In the genomic region with DNA sequence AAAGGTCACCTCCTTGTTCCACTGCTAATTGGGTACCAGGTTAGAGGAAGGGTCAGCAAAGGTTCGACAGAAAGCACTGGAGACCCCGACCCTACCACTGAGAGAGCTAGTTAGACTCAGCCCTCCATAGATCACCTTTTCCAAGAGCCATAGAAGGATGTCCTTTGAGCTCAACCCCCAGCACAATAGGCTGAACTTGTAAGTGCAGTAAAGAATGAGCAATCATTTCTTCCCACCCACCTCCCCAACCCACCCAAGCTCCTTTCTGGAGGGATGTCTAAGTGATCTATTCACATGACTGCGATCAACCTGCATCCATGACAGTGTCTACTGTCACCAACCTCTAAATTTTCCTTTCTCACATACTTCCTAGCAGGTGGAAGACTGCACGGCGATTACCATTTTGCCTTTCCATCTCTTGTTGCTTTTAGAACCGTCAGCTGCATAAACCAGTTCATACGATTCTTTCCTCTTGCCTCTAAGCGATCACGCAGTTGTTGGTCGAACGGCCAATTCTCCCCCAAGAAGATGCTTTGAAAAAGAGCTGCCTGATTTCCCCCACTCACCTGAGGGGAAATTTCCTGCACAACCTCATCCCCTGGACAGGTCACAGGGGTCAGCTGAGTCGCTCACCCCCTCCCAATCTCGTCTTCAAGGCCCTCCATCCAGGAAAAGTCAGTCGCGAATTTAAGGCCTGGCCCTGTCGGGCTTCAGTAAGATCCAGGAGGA, we compare ENCODE assay signal across 8 mouse cellular contexts. TPM values are rescaled to one million over a fixed set of nuclear protein-coding genes. Genes with fewer than 3 reads are reported as not detected.
DNase-seq lines count a peak whose midpoint lies in the region; ATAC-seq lines count a peak whose summit lies in the region.

No protein-coding gene starts in this region.

- H3K27ac ChIP-seq in heart, embryonic 10.5 days, result peak overlapping the region; percentile 96
- H3K27ac ChIP-seq in hindbrain, embryonic 12.5 days, result peak overlapping the region; percentile 93
- H3K27ac ChIP-seq in midbrain, embryonic 13.5 days, result peak overlapping the region; percentile 94

- H3K4me2 ChIP-seq in hindbrain, embryonic 12.5 days (replicated peaks), result peak overlapping the region; percentile 80
- H3K4me2 ChIP-seq in midbrain, embryonic 13.5 days (replicated peaks), result peak overlapping the region; percentile 70

- H3K4me1 ChIP-seq in heart, embryonic 10.5 days, result peaks cover 27% of the 10 kb centered on the region
- H3K4me1 ChIP-seq in hindbrain, embryonic 12.5 days, result peaks cover 39% of the 10 kb centered on the region
- peaks cover 52% of the 10 kb centered on the region for H3K4me1 ChIP-seq in midbrain, embryonic 13.5 days (replicated peaks)

- H3K36me3 ChIP-seq in heart, embryonic 10.5 days, result no peaks in the 10 kb centered on the region
- no peaks in the 10 kb centered on the region for H3K36me3 ChIP-seq in hindbrain, embryonic 12.5 days
- H3K36me3 ChIP-seq in midbrain, embryonic 13.5 days, result no peaks in the 10 kb centered on the region

- 9% methylated on average over 16 of the region's 16 CpGs for WGBS in heart, embryonic 10.5 days
- WGBS in hindbrain, embryonic 12.5 days, result 6% methylated on average over 16 of the region's 16 CpGs
- 5% methylated on average over 16 of the region's 16 CpGs for WGBS in midbrain, embryonic 13.5 days

- DNase-seq in heart, embryonic 10.5 days (ENCODE audit: low spot score), result no peak
- DNase-seq in heart, adult 8-10 months (ENCODE audit: low spot score), result no peak
- peak; percentile 3 for DNase-seq in thymus, postnatal 14 days
- no peak for DNase-seq in thymus, postnatal 36 days
- no peak for DNase-seq in gastrocnemius, adult 8-10 months (ENCODE audit: low spot score in 2 of 2)
- DNase-seq in urinary bladder, postnatal 10 days (ENCODE audit: low spot score), result no peak

- peak overlapping the region; percentile 93 for H3K4me3 ChIP-seq in heart, embryonic 10.5 days
- peak overlapping the region; percentile 82 for H3K4me3 ChIP-seq in hindbrain, embryonic 12.5 days
- H3K4me3 ChIP-seq in midbrain, embryonic 13.5 days (replicated peaks), result peak overlapping the region; percentile 67

- no peaks in the 10 kb centered on the region for H3K9me3 ChIP-seq in heart, embryonic 10.5 days
- H3K9me3 ChIP-seq in hindbrain, embryonic 12.5 days (replicated peaks), result no peaks in the 10 kb centered on the region
- no peaks in the 10 kb centered on the region for H3K9me3 ChIP-seq in midbrain, embryonic 13.5 days

- H3K27me3 ChIP-seq in heart, embryonic 10.5 days (ENCODE audit: insufficient read depth, poor library complexity, severe bottlenecking), result no peaks in the 10 kb centered on the region
- peaks cover 1% of the 10 kb centered on the region; the same call in 1 of the 2 replicates for H3K27me3 ChIP-seq in hindbrain, embryonic 12.5 days
- no peaks in the 10 kb centered on the region for H3K27me3 ChIP-seq in midbrain, embryonic 13.5 days

- H3K9ac ChIP-seq in hindbrain, embryonic 12.5 days, result peak overlapping the region; percentile 97
- peak overlapping the region; percentile 96 for H3K9ac ChIP-seq in midbrain, embryonic 13.5 days (replicated peaks)

- no peak for ATAC-seq in hindbrain, embryonic 12.5 days (ENCODE audit: low FRiP score)
- ATAC-seq in midbrain, embryonic 13.5 days, result no peak

RNA-seq across cellular contexts. Expression of gene Ahcyl1, which starts 1.0 kb away (rescaled TPM):
- polyA plus RNA-seq in heart, embryonic 10.5 days (2016; fragmentation: Nextera tagmentation; extraction: Ambion mirVana), result 62.2 and 71.8 TPM in 2 replicates
- 10 to 100 TPM; 76.2 to 87.9 (median 83.4) TPM for total RNA-seq in heart, adult 8-10 months (2022)
- polyA plus RNA-seq in hindbrain, embryonic 12.5 days (2016; fragmentation: Nextera tagmentation; extraction: Ambion mirVana), result 133 TPM in 2 replicates
- polyA plus RNA-seq in midbrain, embryonic 13.5 days (2015; fragmentation: Nextera tagmentation; extraction: Ambion mirVana), result 108 and 116 TPM in 2 replicates
- 10 to 100 TPM; 21.9 to 29.4 (median 28.6) TPM for total RNA-seq in gastrocnemius, adult 8-10 months (2022)
